Mouse (Mus musculus) activated CD4-positive, CD25-positive, alpha-beta regulatory T cell (primary cell): ENCODE measurements around the gene Cyp26c1. TPM values are rescaled to one million over a fixed set of nuclear protein-coding genes. Genes with fewer than 3 reads are reported as not detected.

ENCODE experiments used
- polyA plus RNA-seq, 2 experiments: library from polyadenylated mRNA; unstranded; fragments of 100-300 nt; shearing (Covaris generic); gene quantifications; one replicate each; pipeline ENCODE4 v1.2.1; 2017

The Cyp26c1 gene
- polyA plus RNA-seq, result not detected

GRCm38 (mm10) chr19:37685281-37685680 is at the start of gene Cyp26c1:
Gene Cyp26c1, plus strand, starts transcription at chr19:37685581.

GRCm38 (mm10) chr19:37697651-37698272 is 12.4 kb downstream of the Cyp26c1 start, which contains the start of gene Cyp26a1:
Gene Cyp26a1, plus strand, starts transcription at chr19:37697798.

Other genes with a start within 250 kb of the Cyp26c1 start
- 10 to 100 TPM; 29.0 to 45.0 TPM for gene Exoc6, start 135.2 kb upstream of the Cyp26c1 start, polyA plus RNA-seq
- not detected for gene Cyp26a1, start 12.2 kb downstream of the Cyp26c1 start, polyA plus RNA-seq